Mouse (Mus musculus) kidney, embryonic 16.5 days (tissue): Measurements from ENCODE around the gene Synj1. TPM values are rescaled to one million over a fixed set of nuclear protein-coding genes. Genes with fewer than 3 reads are reported as not detected.

Source experiments
- ATAC-seq: fragments of 200-750 bp; cut with Nextera tagmentation; 2 replicates; pipeline ENCODE4 v1.8.0; 2017; ENCODE audit warnings: moderate TSS enrichment; ENCODE audit not compliant: low FRiP score, low TSS enrichment
- H3K27ac ChIP-seq: fragments of 300-500 bp; sonication (generic); 2 replicates; pipeline ENCODE4 v1.5.1; 2014; ENCODE audit warnings: low read length
- H3K27me3 ChIP-seq: fragments of 300-500 bp; sonication (generic); 2 replicates; pipeline ENCODE4 v1.6.1; 2014; ENCODE audit warnings: low read length, control low read depth, mixed read lengths; ENCODE audit not compliant: insufficient read depth
- H3K36me3 ChIP-seq: fragments of 300-500 bp; sonication (generic); 2 replicates; pipeline ENCODE4 v1.6.1; 2014; ENCODE audit warnings: low read length, control low read depth, mixed read lengths; ENCODE audit not compliant: insufficient read depth
- H3K4me1 ChIP-seq: fragments of 300-500 bp; sonication (generic); 2 replicates; pipeline ENCODE4 v1.6.1; 2014; ENCODE audit warnings: low read length, control low read depth, mixed read lengths; ENCODE audit not compliant: insufficient read depth
- H3K4me2 ChIP-seq: fragments of 300-500 bp; sonication (generic); replicated peaks from 2 replicates; pipeline ENCODE4 v1.6.1; 2014; ENCODE audit warnings: low read depth, low read length
- H3K4me3 ChIP-seq: fragments of 300-500 bp; sonication (generic); 2 replicates; pipeline ENCODE4 v1.5.1; 2014; ENCODE audit warnings: mild to moderate bottlenecking, low read length
- H3K9ac ChIP-seq: fragments of 300-500 bp; sonication (generic); replicated peaks from 2 replicates; pipeline ENCODE4 v1.6.1; 2014; ENCODE audit warnings: low read length
- H3K9me3 ChIP-seq: fragments of 300-500 bp; sonication (generic); 2 replicates; pipeline ENCODE4 v1.6.1; 2016; ENCODE audit warnings: low read length, control low read depth
- WGBS: fragments of 180-500 bp; shearing (Covaris S2); extraction: QIAGEN DNeasy Blood & Tissue Kit; methylation state at CpG from one replicate; pipeline ENCODE4 v1.1.7; 2014; 5-methylcytosine and 5-hydroxymethylcytosine counted together
- polyA plus RNA-seq: library from polyadenylated mRNA; unstranded; fragments of >200 nt; fragmentation: Nextera tagmentation; extraction: Ambion mirVana; gene quantifications from 2 replicates; pipeline ENCODE4 v1.2.1, GENCODE M21; 2015

Synj1 gene
- polyA plus RNA-seq, 1 experiment from 2014 or later: 12.3 TPM

DNA sequence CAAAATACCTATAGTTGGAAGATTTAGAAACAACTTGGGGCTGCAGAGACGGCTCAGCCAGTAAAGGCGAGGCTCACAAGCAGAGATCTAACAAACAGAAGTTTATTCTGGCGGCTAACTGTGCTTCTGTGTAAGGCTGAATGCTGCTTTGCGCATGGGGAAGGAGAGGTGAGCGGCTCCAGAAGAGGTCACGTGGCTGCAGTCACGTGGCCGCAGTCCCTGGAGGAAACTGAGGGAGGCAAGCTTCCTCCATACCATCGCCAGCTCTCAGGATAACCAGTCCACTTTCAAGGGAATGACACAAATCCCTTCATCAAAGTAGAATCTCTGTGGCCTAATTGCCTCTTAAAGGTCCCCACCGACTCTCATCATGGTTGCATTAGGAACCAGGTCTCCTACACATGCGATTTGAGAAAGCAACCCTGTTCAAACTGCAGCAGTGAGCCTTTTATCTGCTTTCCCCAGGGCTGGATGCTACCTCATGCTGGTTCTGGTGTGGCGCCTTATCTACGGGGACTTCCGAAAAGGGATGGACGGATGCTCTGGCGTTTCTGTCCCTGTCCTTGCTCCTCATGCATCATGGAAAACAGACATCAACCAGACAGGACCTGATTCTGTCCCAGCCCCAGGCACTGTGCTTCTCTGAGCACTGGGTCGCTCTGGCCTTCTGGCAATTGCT lies 100.1 kb downstream of the Synj1 start:
- H3K27me3 ChIP-seq: no peaks in the 10 kb centered on the region
- ATAC-seq: no peak
- no peak overlapping the region for H3K4me3 ChIP-seq
- H3K4me1 ChIP-seq: peaks cover 3% of the 10 kb centered on the region
- H3K36me3 ChIP-seq: no peaks in the 10 kb centered on the region
- H3K4me2 ChIP-seq: no peak overlapping the region
- WGBS: 84% methylated on average over 17 of the region's 17 CpGs
- H3K27ac ChIP-seq: no peak overlapping the region
- no peak overlapping the region for H3K9ac ChIP-seq
- H3K9me3 ChIP-seq: no peaks in the 10 kb centered on the region

DNA sequence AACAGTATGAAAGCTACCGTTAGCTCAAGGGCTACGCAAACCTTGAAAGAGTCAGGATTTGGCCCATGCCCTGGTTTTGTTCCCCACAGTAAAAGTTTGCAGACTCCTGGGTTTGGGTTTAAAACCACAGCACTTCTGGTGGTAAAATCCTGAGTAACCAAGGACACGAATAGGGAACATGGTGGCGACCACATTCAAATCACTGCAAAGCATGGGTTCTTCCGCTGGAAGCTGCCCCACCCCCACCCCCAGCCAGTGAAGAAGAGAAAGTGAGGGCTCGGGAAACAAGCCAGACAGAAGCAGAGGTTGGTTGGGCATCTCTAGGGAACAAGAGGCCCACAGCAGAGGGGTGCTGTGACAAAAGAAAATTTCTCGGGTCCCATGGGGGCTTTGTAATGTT lies 103.9 kb downstream of the Synj1 start:
- Histone ChIP-seq H3K4me2 (no peak overlapping the region), H3K27ac (no peak overlapping the region)
- WGBS: 71% methylated on average over 7 of the region's 7 CpGs

GRCm38 (mm10) chr16:90903300-90903699 lies 107.8 kb downstream of the Synj1 start:
- Histone ChIP-seq H3K4me3 (no peak overlapping the region), H3K36me3 (no peaks in the 10 kb centered on the region), H3K27ac (no peak overlapping the region), H3K9ac (no peak overlapping the region), H3K4me1 (no peaks in the 10 kb centered on the region), H3K9me3 (no peaks in the 10 kb centered on the region), H3K27me3 (no peaks in the 10 kb centered on the region), H3K4me2 (no peak overlapping the region)
- 38% methylated on average over 5 of the region's 5 CpGs for WGBS
- ATAC-seq: no peak

More for the DNA sequence above, 103.9 kb downstream of the Synj1 start:
- no peak for ATAC-seq
- no peak overlapping the region for H3K9ac ChIP-seq
- H3K4me1 ChIP-seq: no peaks in the 10 kb centered on the region
- H3K9me3 ChIP-seq: no peaks in the 10 kb centered on the region
- no peak overlapping the region for H3K4me3 ChIP-seq
- no peaks in the 10 kb centered on the region for H3K36me3 ChIP-seq
- H3K27me3 ChIP-seq: no peaks in the 10 kb centered on the region

DNA sequence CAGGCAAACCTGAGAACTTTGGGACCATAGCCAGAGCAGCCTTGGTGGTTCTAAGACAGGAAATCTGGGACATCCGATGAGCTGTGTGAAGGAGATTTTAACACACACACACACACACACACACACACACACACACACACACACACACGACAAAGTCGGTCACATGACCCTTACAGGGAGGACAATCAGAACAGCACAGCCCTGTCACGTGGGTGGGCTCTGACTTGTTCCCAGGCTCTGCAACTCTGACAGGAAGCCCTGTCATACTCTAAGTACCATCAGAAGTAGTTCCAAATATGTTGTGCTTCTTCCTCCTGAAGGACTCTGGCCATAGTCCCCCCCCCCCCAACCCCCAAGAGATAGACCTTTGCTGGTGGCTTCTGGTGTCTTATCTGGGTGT lies 109.7 kb downstream of the Synj1 start:
- WGBS: 57% methylated on average over 4 of the region's 4 CpGs
- no peak overlapping the region for H3K4me3 ChIP-seq
- no peak overlapping the region for H3K4me2 ChIP-seq
- no peak; the same call in 1 of the 2 replicates for ATAC-seq
- H3K9ac ChIP-seq: no peak overlapping the region
- H3K4me1 ChIP-seq: no peaks in the 10 kb centered on the region
- H3K36me3 ChIP-seq: no peaks in the 10 kb centered on the region
- H3K27ac ChIP-seq: no peak overlapping the region
- H3K9me3 ChIP-seq: no peaks in the 10 kb centered on the region
- H3K27me3 ChIP-seq: no peaks in the 10 kb centered on the region

- no peak overlapping the region for H3K4me3 ChIP-seq
- 62% methylated on average over 12 of the region's 12 CpGs for WGBS
- ATAC-seq: no peak
- no peaks in the 10 kb centered on the region for H3K4me1 ChIP-seq
- no peaks in the 10 kb centered on the region for H3K27me3 ChIP-seq
- H3K9ac ChIP-seq: no peak overlapping the region
- H3K27ac ChIP-seq: no peak overlapping the region
- H3K9me3 ChIP-seq: no peaks in the 10 kb centered on the region
- H3K4me2 ChIP-seq: no peak overlapping the region
- H3K36me3 ChIP-seq: no peaks in the 10 kb centered on the region
Observed at GRCm38 (mm10) chr16:90899498-90899897, 111.6 kb downstream of the Synj1 start.

GRCm38 (mm10) chr16:90897651-90898050 lies 113.5 kb downstream of the Synj1 start:
- 0 out of 2 replicates have a peak, but pooled peaks cover 5% of the 10 kb centered on the region for H3K4me1 ChIP-seq
- H3K27me3 ChIP-seq: 0 out of 2 replicates have a peak, but pooled peaks cover 3% of the 10 kb centered on the region
- 92% methylated on average over 3 of the region's 3 CpGs for WGBS
- H3K27ac ChIP-seq: no peak overlapping the region
- H3K36me3 ChIP-seq: no peaks in the 10 kb centered on the region
- no peak overlapping the region for H3K4me3 ChIP-seq
- no peaks in the 10 kb centered on the region for H3K9me3 ChIP-seq
- H3K4me2 ChIP-seq: no peak overlapping the region
- no peak for ATAC-seq
- no peak overlapping the region for H3K9ac ChIP-seq

DNA sequence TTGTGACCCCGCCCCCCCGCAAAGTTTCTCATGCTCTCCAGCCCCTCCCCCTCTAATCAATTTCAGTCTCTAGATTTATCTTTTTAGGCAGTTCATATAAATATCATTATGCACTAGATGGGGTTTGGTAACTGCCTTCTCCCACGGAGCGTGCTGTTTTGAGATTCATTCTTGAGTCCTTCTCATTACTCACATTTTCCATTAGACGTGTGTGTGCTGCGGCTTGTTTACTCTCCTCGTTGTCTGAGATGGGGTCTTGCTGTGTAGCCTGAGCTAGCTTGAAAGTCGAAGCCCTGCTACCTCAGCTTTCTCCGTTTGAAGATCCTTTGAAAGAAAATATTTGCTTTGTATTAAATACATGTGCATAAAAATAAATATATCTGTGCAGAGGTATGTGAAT lies 117.3 kb downstream of the Synj1 start:
- Histone ChIP-seq H3K4me3 (no peak overlapping the region), H3K9me3 (no peaks in the 10 kb centered on the region), H3K9ac (no peak overlapping the region), H3K4me1 (peaks cover 27% of the 10 kb centered on the region), H3K27me3 (0 out of 2 replicates have a peak, but pooled peaks cover 3% of the 10 kb centered on the region), H3K27ac (no peak overlapping the region), H3K4me2 (no peak overlapping the region), H3K36me3 (no peaks in the 10 kb centered on the region)
- ATAC-seq: no peak
- 59% methylated on average over 9 of the region's 9 CpGs for WGBS

DNA sequence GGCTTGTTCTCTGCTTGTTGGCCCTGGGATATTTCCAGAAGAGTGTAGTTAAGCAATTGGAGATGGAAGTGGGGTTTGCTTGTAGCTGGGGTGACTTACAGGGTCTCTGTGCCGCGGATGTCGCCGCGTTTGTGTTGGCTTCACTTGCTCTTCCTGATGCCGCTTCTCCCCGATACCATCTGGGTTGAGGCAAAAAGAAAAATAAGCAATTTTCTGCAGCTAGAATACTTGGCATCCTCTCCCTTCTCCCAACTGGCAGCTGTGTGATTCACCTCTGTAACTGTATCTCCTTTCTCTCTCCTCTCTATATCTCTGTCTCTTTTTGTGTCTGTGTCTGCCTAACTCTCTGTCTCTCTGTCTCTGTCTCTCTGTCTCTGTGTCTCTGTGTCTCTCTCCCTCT lies 118.1 kb downstream of the Synj1 start:
- 0 out of 2 replicates have a peak, but pooled peaks cover 3% of the 10 kb centered on the region for H3K27me3 ChIP-seq
- H3K27ac ChIP-seq: no peak overlapping the region
- H3K9ac ChIP-seq: no peak overlapping the region
- no peak overlapping the region for H3K4me2 ChIP-seq
- peaks cover 27% of the 10 kb centered on the region for H3K4me1 ChIP-seq
- ATAC-seq: no peak
- H3K36me3 ChIP-seq: no peaks in the 10 kb centered on the region
- 71% methylated on average over 7 of the region's 7 CpGs for WGBS
- H3K4me3 ChIP-seq: no peak overlapping the region
- 0 out of 2 replicates have a peak, but pooled peaks cover under 1% of the 10 kb centered on the region for H3K9me3 ChIP-seq

- peak overlapping the region; percentile 32 for H3K4me2 ChIP-seq
Observed at GRCm38 (mm10) chr16:90892081-90892480, 119.0 kb downstream of the Synj1 start.

GRCm38 (mm10) chr16:90891601-90892000 lies 119.5 kb downstream of the Synj1 start:
- peak overlapping the region; percentile 10 for H3K4me3 ChIP-seq
- H3K36me3 ChIP-seq: no peaks in the 10 kb centered on the region
- H3K9ac ChIP-seq: 0 out of 2 replicates have a peak overlapping the region, but pooled peaks have one; percentile 2
- H3K4me1 ChIP-seq: peaks cover 27% of the 10 kb centered on the region
- peak; percentile 84 for ATAC-seq
- 14% methylated on average over 14 of the region's 14 CpGs for WGBS
- peak overlapping the region; percentile 18; the same call in 1 of the 2 replicates for H3K27ac ChIP-seq
- peak overlapping the region; percentile 32 for H3K4me2 ChIP-seq
- H3K9me3 ChIP-seq: 0 out of 2 replicates have a peak, but pooled peaks cover 4% of the 10 kb centered on the region
- H3K27me3 ChIP-seq: 0 out of 2 replicates have a peak, but pooled peaks cover 3% of the 10 kb centered on the region

More at GRCm38 (mm10) chr16:90892081-90892480, 119.0 kb downstream of the Synj1 start:
- whole genome bisulfite sequencing: 6% methylated on average over 8 of the region's 8 CpGs
- Histone ChIP-seq H3K9ac (no peak overlapping the region), H3K4me1 (peaks cover 27% of the 10 kb centered on the region), H3K9me3 (0 out of 2 replicates have a peak, but pooled peaks cover 4% of the 10 kb centered on the region), H3K27ac (no peak overlapping the region), H3K27me3 (0 out of 2 replicates have a peak, but pooled peaks cover 3% of the 10 kb centered on the region), H3K4me3 (no peak overlapping the region; the same call in 1 of the 2 replicates), H3K36me3 (no peaks in the 10 kb centered on the region)
- no peak for ATAC-seq
